Mouse (Mus musculus) left cerebral cortex, postnatal 10 days (tissue): Measurements from ENCODE around the gene Dcun1d5. TPM values are rescaled to one million over a fixed set of nuclear protein-coding genes. Genes with fewer than 3 reads are reported as not detected.
A peak's percentile ranks its signal among the peaks of the same experiment; 100 is the strongest.
"Not testable (repeated sequence)": the region's sequence is repeated elsewhere in the genome, so short reads cannot be mapped to it uniquely, and the experiment has no call there.

ENCODE experiments used
- DNase-seq, 2 experiments: peaks; one replicate each; pipeline ENCODE4 v3.0.0; 2021 to 2022; ENCODE audit warnings: low spot score in 2 of 2, mixed read lengths in 1 of 2; ENCODE audit errors: extremely low spot score in 1 of 2
- intact Hi-C: fragments of 180-260 bp; cut with DNase I; formaldehyde crosslinking; loops from one replicate; pipeline ENCODE4 v1.15.1; 2025
- total RNA-seq, 2 experiments: library from RNA; stranded (reverse); gene quantifications; 2 replicates each; pipeline ENCODE4 v1.2.3; 2021

Gene Dcun1d5
- 10 to 100 TPM; 77.4 to 87.2 TPM for total RNA-seq

DNA sequence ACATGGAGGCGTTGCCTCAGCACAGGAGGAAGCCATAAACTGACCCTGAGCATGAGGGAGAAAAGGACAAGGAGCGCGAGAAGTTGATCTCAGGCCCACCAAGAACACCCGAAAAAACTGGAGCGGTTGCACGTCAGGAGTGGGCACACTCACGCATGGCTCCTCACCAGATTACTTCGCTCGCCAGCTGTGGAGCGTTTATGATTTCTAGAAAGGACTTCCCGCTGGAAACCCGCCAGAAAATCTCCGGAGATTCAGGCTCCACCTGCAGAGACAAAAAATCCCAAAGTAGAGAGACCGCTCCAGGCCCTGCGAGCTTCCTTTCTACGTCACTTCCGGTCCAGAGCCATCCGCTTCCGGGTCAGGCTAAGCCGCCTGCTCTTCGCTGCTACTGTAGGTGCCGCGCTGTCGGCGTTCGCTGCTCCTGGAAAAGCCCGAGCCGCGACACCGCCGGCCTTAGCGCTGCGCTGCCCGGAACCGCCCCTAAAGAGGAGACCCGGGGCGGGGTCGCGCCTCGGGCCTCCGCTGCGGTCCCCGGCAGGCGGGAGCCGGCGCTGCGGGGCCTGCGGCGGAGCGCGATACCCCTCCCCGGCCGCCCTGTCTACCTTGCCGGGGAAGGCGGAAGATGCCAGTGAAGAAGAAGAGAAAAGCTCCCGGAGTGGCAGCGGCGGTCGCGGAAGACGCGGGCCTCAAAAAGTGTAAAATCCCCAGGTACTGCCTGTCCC is at the start of gene Dcun1d5, which contains the start of gene Dync2h1:
Gene Dcun1d5, plus strand, starts transcription at position 349 of the 725 bp plus-strand sequence.
Gene Dync2h1, minus strand, starts transcription at position 275 of the 725 bp plus-strand sequence.
- peak; percentile 94 to 96 for DNase-seq
- intact Hi-C loops: no loop called here

DNA sequence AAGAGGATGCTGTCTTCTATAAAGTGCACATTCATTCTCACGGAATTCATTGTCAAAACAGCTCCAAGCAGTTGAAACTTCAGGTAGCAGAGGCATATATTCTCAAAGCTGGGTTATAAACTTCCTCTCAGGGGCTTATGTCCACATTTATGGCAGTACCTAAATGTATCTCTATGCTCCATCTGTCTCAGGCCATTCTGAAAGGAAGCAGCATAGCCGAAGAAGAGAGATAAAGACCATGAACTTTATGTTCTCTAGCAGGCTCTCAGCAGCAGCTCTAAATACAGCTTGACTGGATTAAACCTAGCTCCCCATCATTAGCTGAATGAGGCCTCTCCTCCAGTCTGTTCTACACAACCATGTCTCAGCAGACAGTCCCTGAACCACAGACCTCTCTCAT is 29.9 kb upstream of the Dcun1d5 start:
- intact Hi-C loops: no loop called here
- no peak for DNase-seq

DNA sequence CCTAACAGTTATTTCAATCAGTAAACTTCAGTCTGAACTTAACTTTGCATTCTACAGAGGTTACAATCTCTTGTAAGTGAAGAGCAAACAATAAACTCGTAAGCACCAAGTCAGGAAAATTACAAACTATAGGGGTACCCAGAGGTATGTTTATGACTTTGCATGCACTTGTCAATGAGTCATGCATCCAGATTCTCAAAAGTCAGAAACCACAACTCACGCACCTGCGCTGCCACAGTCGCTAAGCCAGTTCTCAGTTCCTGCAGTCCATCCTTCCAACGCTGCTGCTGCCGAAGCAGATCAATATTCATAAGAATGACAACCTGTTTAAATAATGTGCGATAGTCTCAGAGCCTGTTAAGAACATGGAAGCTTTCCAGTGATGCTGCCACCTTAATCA is 25.7 kb upstream of the Dcun1d5 start:
- intact Hi-C loops: no loop called here

DNA sequence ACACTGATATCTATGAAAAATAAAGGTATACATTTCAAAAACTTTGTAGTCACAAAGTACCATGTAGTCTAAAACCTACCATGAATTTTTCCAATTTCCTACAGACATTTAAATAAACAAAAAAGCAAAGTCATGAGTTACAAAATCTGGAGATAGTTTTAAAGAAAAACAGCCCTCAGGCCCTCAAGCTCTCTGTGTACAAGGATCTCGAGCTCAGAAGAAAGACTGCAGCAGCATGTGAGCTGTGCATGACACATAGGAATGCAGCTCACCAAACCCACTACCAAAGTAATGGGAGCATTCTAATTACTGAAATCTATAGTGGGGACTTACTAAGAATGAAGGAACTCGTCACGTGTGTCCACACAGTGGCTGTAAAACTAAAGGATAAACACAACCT is 24.6 kb upstream of the Dcun1d5 start:
- no peak for DNase-seq
- intact Hi-C loops: no loop called here

More for the DNA sequence above, 25.7 kb upstream of the Dcun1d5 start:
- no peak for DNase-seq

DNA sequence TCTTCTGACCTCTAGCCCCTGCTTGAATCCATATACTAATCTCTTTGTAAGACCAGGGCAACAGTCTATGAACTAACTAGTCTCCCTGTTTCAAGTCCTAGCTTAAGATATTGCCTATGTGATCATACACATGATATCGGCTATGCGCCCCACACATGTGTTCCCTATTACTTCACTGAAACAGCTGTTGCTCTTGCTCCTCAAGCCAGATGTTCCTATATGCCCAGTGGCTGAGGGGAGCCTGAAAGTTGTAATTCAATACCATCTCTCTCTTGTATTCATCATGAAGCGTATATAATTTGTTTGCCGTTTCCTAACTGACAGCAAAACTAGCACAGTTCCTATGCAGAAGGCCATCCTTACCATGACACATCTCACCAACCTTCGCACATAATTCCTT is 23.6 kb upstream of the Dcun1d5 start:
- DNase-seq: no peak
- intact Hi-C loops: no loop called here

DNA sequence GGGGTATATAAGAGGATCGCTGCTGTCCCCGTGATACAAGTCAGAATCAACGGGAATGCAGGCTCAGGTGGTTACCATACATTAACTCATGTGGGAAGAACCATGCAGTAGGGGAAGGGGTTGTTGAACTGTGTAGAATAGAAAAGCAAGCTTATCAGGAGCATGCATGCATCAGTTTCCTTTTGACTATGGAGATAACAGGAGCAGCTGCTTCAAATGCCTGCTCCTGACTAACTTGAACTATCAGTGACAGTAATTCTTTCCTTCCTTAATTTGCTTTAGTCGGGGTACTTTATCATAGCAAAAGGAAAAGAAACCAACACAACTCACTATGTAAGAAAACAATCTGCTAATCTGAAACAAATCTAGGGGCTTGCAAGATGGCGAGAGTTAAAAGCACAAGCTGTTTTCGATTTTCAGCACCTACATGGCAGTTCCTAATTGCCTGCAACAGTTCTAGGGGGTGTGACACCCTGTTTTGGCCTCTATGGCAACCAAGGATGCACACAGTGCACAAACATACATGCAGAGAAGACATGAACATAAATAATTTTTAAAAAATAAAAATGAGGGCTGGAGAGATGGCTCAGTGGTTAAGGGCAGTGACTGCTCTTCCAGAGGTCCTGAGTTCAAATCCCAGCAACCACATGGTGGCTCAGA is 16.9 kb upstream of the Dcun1d5 start:
- intact Hi-C loops: no loop called here
- no peak for DNase-seq

DNA sequence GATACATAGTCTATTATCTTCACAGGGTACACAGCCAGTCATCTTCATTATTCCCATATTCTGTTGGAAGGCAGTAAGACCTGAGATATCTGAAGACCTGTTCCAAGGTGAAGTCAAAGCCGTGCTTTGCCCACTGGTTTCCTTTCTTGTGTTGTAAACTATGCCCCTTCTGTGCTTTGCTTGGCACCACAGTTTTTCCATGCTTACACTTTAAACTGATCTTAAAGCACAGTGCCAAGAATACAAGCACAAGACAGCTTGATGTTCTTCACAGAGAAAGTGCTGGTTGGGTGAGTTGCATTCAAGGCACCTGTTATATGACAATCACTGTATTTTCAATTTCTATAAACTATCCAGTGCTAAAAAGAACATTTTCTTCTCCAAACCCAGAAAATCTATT is 10.6 kb upstream of the Dcun1d5 start:
- intact Hi-C loops: no loop called here
- no peak for DNase-seq

DNA sequence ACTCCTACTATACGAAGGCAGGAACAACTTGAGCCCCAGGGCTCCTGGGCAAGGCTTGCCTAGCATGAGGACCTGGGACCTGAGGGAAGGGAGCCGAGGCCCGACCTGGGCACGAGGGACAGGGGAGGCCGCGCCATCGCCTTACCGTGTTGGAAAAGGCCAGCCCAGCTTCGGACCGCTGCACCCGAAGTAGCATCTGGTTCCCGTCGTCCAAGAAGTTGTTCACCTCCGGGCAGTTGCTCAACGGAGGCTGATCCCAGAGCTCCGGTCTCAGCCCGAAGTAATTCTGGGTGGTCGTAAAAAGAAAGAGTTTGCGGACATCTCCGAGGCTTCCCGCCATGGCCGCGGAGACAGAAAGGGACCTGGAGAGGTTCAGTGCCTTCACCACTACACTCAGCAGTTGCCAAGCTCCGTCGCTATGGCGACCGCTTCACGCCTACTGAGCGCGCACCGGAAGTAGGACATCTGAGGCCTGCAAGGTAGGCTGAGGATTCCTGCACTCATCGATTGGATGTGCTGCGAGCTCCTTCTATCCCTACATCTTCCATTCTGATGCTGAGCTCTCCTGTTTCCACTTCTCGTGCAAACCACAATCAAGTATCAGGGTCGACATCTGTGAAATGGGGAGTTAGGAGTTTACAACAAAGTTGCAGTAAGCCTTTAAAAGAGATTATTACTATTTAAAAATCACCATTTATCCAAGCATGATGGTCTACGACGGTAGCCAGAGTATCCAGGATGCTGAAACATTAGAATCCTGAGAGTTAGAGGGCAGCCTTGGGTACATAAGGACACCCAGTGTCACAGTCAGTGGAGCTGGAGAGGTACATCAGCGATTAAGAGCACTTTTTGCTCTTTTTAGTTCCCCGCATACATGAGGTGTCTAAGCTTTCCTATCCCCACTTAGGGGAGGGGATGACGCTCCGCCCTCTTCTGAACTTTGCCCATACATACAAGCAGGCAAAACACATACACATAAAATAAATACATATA is 7.4 kb upstream of the Dcun1d5 start:
- peak; percentile 93 to 94 for DNase-seq
- intact Hi-C loops: no loop called here

DNA sequence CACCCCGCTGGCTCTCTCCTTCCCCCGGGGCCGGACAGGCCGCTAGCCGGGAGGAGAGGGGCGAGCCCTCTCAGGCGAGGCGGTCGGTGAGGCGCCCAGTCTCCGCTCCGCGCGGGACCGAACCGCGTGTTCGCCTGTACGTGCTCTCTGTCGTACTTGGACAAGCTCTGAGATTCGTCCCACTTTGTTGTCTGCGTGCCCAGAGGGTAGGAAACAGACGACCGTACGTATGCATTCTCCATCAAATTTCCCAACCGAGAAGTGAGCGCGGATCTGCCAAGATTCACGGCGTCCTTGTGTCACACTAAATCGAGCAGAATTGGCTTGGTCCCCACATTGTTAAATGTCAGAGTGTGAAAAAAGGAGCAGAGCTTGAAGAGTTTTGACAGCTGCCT is 574 bp downstream of the Dcun1d5 start:
- DNase-seq: peak; percentile 11 to 52
- intact Hi-C loops: no loop called here

DNA sequence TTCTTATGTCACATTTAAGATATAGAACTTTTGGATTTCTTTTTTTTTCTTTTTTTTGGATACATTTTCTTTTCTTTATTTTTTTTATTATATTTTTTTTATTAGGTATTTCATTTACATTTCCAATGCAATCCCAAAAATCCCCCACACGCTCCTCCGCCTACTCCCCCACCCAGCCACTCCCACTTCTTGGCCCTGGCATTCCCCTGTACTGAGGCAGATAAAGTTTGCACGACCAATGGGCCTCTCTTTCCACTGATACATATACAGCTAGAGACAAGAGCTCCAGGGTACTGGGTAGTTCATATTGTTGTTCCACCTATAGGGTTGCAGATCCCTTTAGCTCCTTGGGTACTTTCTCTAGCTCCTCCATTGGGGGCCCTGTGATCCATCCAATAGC is 6.4 kb downstream of the Dcun1d5 start:
- intact Hi-C loops, DNase-seq: not testable (repeated sequence)

DNA sequence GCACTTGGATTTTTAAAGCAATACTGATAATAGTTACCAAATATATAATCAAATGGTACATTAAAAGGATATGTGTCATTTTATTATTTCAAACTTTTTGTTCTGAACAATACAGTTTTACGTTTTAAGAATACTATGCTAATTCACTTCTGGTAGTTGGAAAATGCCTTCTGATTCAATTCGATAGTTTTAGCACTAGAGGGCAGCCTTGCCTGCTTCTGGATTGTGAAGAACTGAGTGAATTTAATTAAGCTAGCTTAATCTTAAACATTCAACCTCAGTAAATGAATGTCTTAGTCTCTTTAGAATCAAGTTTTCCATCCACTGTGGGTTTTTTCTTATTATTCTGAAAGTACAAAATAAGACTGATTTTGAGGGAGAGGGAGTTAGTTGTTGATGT is 31.9 kb downstream of the Dcun1d5 start:
- DNase-seq: peak in 1 of 2 experiments; percentile 11
- intact Hi-C loops: loop anchor here (2.0 kb wide), 1 partner anchor 379 kb away; no protein-coding TSS in a partner anchor

DNA sequence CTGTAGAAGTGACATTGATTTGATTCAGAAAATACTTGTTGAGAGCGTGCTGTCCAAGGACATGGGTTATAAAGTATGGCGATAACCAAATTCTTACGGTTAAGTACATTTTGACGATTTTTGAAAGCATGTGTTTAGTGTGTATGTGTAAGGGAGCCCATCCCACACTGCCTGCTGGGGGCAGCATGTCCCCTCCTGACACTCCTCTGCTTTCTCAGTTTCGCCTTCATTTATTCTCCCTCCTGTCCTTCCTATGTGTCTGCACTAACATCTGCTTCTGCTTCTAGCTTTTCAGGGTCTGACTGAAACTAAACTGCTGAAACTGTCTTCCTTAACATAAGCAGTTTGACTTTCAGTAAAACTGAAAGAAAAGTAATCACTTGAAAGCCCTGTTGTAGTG is 36.7 kb downstream of the Dcun1d5 start:
- no peak for DNase-seq
- intact Hi-C loops: no loop called here

DNA sequence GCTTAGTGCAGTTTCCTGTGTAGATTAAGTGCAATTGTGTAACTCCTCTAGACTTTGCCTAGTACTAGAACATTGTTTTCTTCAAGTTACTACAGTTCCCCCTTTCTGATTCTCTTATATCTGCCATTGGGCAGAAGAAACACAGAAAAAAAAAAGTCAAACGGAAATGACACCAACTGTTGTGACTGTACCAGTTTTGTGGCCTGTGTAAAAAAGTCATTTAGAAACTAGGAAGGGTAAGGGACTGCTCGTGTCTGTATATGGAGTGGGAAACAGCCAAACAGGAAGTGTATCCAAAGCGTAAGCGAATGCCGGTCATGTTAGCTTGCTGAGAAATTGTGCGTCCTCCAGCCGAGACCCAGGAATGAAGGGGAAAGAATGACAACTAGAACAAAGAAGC is 37.1 kb downstream of the Dcun1d5 start:
- DNase-seq: no peak
- intact Hi-C loops: no loop called here

DNA sequence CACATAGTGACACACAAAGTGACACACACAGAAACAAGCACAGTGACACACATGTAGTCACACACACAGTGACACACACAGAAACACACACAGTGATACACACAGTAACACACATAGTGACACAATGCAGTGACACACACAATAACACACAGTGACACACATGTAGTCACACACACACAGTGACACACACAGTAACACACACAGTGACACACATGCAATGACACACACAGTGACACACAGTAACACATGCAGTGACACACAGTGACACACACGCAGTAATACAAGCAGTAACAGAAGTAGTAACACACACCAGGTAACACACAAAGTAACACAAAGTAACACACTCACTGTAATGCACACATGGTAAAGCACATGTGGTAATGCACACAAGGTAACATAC is 54.3 kb downstream of the Dcun1d5 start:
- intact Hi-C loops: no loop called here
- DNase-seq: no peak

DNA sequence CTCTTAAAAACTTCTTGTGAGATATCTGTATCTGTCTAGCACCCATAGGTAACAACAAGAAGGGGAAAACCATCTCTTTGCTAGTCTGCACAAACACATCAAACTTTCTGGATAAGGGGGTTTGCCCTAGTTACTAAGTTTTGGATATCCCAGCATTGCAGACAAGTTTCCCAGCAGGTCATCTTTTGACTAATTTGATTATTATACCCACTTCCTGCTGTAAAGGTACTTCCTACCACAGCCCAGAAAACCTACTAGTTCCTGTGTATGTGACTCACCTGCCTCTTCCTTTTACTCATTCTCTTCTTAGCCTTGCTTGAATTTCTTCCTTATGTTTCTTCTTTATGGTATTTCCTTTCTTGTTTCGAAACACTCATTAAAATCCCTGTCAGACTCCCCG is 55.6 kb downstream of the Dcun1d5 start:
- no peak for DNase-seq
- intact Hi-C loops: no loop called here

DNA sequence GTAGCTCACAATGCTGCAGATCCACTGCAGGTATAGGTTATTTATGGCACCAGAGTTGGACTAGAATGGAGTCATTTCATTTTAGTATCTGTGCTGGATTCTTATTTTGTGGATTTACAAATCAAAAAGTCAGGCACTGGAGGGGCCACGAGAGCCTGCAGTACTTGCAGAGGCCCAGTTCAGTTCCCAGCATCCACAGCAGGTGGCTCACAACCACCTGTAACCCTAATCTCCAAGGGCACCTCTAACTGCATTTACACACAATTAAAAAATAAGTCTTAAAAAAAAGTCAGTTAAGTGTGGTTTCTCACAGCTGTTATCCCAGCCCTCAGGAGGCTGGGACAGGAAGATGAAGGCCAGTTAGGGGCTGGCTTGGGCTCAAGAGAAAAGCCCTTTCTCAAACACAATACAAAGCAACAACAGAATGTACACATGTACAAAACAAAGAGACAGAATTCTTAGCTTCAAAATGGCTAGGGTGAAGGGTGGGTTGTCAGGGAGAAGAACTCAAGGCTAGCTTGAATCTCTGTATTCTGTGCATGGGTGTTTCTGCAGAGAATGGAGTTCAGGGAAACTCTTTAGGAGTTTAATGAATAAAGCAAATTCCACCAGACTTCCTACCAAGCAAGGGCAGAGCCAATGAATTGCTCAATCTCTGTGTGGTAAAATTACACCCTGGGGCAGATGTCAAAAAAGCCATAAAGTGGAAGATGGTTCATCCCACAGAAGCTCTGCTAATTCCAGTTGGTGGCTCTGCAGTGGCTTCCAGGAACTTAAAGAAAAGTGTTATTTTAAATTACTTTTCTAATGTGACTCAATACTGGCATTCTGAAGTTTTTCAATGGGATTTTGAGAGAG is 68.7 kb downstream of the Dcun1d5 start:
- intact Hi-C loops: no loop called here

More for the DNA sequence above, 68.7 kb downstream of the Dcun1d5 start:
- DNase-seq: no peak
